Mouse (Mus musculus): ENCODE measurements around the gene Ctnnd2.

DNA sequence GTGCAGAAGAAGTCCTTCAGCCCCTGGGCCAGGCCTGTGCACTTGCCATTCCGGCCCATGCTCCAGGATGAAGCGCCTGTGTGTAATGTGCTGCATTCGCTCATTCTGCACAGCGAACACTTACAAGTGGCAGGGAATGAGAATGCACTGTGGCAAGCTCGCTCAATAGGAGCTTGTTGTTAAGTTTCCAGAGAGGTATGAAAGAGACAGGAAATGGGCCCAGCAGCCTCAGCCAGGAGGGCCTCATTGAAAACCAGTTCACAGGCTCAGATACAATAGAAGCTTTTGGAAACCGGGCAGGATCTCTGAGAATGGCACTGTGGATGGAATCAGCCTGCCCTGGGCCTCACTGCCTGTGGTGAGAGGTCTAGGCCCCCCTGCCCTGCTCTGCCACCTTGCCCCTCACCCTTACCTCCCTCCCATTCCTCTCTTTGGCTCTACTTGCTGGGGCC, 521.4 kb downstream of the Ctnnd2 start:
- no peak for TF ChIP-seq POLR2A (IDR thresholded peaks at IDR 0.05; ENCODE audit: borderline replicate concordance, extremely low read depth, low read depth, low read length)
- no peak for TF ChIP-seq CTCF (IDR thresholded peaks at IDR 0.05; ENCODE audit: insufficient read depth, low read length)

Measured in lung, adult 2 months (tissue).